Mouse (Mus musculus) testis, postnatal 10 days (tissue): ENCODE data around the gene Gsc.
"Not testable (repeated sequence)": the region's sequence is repeated elsewhere in the genome, so short reads cannot be mapped to it uniquely, and the experiment has no call there.

Experiments
- DNase-seq: peaks from one replicate; pipeline ENCODE4 v3.0.0; 2021; ENCODE audit warnings: low spot score

Gene Gsc

DNA sequence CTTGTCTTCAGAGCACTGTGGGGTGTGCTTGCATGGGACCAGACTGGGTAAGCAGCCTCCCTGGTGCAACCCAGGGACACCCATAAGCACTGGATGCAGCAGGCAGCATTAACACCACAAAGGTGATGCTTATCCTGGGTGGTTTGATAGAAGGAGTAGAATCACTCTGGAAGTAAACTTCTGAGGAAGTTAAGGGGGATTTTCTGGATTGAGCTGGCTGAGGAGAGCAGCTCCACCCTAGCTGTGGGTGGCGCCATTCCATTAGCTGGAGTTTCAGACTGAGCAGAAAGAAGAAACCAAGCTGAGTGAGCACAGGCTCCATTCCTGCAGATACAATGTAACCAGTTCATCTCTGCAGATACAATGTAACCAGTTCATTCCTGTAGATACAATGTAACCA is 20.1 kb downstream of the Gsc start:
- no peak for DNase-seq

DNA sequence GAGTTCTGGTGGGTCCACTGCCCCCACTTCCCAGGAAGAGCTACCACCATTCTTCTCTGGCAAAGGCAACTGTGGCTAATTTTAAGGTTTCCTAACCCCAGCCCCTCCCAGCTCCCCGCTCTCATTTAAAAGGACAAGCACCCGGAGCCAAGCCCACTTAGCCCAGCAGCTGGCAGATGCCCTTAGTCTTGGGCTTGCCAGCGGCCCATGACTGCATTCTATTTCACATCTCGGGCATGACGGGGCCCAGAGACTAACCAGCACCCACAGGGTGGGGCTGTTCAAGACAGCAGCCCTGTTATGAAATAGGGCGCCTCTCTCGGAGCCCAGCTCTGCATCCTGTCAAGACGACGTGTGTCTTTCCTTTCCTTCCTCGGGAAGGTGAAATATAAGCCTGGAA is 22.9 kb downstream of the Gsc start:
- no peak for DNase-seq

DNA sequence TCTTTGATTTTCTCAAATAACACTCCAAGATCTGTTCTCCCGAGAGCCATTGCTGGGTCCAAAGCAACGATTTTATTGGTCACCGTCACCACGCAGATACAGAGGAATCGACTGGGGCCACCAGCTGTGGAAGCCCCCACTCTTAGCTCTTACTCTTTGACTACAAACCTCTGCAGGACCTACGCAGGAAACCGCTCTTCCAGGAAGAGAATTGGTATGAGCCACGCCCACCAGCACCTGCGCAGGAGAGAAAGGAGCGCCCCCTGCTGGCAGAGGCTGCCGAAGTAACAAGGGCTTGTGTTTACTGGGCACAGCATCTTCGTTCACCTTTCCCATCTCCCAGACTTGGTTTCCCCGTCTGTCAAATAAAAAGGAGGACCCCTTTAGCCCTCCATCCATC is 25.0 kb downstream of the Gsc start:
- DNase-seq = peak; percentile 83

DNA sequence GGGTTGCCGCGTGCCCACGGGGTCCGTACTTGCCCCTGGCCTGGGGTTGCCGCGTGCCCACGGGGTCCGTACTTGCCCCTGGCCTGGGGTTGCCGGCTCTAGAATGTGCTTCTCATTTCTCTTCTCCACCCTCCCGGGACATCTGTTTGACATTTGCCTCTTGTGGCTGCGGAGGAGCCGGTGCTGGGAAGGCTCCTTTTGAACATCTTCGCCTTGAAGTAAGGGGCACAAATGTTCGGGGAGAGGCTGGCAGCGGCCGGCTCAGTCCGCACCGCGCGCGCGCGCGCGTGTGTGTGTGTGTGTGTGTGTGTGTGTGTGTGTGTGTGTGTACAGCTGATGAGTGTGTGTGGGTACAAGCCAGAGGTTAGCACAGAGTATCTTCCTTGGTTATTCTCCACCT is 26.1 kb downstream of the Gsc start:
- DNase-seq = not testable (repeated sequence)

DNA sequence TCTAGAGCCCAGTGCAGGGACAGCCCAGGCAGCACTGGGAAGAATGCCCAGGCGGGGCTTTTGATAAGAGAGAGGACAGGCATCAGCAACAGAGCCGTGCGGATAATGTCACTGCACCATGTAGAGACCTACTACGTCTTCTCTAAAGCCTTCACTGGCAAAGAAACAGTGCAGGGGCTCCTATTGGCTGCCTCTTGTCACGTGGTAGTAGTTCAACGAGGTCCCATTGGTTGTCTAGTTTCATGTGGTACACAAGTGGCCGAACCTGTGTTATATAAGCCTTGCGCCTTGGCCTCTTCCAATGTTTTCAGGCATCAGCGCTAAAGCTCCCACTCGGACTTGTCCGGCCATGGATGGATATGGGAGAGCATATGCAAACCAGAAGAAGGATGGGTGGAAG is 29.4 kb downstream of the Gsc start:
- DNase-seq = no peak

DNA sequence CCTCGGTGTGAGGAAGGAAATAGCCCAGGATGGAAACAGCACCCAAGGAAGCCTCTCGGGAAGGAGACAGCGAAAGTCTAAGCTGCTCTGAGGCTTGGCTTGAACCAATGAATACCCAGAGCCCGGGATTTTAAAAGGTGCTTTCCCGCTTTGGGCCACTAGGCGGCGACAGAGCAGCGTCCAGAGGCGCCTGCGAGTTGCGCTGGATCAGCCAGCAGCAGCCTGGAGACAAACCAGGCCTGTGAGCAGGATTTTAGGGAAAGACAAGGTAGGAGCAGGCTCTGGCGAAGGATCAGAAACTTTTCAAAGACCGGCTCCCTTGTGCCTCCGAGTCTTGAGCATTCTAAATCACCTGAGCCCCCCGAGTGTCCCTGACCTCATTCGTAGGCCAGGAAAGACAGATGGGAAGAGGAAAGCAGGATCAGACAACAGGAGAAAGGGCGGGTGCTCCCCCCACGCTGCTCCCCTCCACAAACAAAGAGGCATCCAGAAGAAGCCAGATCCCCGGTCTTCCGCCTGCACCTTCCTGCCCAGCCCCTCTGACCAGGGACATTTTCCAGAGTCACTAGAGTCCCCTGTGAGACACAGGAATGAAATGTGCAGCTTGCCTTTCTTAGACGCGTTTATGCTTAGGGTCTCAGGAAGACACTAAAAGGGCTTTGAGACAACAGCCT is 32.9 kb downstream of the Gsc start:
- peak; percentile 94 for DNase-seq

DNA sequence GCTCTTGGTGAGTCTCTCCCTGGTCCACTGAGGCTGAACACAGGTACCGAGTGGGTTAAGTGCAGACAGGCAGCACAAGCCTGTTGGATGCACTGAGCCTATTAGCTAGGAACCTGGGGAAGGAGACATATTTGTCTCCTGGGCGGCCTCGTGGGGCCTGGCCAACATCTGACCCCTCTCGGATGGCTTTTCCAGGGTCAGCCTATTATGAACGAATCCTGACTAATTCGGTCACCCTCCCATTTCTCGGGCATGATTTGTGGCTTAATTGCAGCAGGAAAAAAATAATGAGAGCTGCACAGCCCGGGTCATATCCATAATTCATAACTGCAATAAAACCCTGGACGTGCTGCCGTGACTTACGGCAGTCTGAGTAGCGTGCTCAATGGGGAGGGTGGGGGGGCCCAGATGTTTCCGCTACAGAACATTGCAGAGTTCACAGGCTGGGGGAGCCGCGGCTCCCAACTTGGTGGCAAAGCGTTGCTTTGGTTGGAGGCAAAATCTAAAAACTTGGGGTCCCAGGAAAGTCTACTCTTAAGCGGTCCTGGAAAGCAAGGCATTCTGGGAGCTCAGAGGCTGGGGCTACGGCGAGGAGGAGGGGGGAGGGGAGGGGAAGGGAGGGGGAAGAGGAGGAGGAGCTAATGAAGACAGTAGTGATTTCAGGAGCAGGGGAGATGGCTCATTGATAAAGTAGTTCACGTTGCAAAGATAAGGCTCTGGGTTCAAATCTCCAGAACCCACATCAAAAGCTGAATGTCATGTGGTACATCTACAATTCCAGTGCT is 39.0 kb downstream of the Gsc start:
- no peak for DNase-seq

DNA sequence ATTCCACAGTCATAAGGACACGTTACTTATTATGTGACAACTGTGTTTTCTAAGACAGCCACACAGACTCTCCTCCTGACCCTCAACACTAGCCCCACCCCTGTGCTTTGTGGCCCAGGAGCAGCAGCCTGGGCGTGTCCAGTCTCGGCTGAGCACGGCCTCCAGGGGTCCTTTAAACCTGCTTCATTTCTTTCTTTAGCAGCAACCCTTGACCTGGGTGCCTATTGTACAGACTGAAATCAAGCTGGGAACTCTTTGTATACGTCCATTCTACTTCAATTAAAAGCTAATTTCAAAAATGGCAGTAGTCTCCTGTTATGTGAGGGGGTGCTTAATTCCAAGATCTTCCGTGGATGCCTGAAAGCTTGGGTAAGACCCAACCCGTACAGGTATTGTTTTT is 39.9 kb downstream of the Gsc start:
- DNase-seq = no peak

DNA sequence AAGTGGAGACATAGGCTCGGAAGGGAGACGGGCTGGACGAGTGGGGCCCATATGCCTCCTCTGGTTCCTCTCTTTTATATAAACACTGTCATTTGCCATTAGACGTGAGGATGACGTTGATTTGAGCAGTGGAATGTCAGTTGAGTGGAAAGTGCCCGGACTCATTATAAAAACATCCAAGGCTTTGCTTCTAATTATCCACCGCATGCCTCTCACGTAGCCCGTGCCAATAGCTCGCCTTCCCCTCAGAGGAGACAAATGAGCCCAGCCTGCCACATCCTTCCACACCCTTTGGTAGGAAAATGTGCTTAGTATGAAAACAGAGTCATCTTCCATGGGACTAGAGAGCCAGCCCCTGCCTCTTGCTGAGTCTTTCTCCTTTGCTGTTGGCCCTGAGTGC is 41.8 kb downstream of the Gsc start:
- no peak for DNase-seq

DNA sequence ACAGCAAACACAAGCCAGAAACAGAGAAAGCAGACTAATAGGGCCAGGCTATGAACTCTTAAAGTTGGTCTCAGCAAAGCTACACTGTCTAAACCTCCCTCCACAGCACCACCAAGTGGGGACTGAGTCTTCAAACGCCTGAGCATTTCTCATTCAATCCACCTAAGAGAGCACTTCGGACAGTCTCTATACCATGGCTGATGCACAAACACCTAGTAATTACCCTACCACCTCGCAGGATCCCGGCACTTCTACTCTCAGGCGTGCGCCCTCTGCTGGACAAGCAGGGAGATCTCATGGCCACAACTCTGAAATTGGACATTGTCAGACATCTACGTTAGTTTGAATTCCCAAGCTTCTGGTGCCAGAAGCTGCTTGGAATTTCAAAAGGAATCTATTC is 46.2 kb downstream of the Gsc start:
- DNase-seq = peak; percentile 70

DNA sequence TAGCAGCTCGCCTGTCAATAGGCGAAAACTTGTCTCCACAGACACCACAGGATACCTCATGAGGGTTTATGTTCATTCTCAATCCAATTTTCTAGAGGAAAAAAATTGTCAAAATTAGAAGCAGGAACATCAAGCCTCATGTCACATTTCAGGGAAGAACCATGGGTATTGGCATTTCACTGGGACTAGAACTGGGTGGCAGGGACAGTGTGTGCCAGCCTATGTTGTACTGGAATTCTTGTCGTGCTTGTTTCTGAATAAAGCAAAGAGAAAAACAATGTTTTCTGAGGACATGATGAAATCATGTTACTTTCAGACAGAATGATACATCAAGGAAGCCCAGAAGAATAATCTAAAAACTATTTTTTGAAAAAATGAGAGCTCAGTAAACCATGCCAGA is 47.5 kb downstream of the Gsc start:
- DNase-seq = no peak

DNA sequence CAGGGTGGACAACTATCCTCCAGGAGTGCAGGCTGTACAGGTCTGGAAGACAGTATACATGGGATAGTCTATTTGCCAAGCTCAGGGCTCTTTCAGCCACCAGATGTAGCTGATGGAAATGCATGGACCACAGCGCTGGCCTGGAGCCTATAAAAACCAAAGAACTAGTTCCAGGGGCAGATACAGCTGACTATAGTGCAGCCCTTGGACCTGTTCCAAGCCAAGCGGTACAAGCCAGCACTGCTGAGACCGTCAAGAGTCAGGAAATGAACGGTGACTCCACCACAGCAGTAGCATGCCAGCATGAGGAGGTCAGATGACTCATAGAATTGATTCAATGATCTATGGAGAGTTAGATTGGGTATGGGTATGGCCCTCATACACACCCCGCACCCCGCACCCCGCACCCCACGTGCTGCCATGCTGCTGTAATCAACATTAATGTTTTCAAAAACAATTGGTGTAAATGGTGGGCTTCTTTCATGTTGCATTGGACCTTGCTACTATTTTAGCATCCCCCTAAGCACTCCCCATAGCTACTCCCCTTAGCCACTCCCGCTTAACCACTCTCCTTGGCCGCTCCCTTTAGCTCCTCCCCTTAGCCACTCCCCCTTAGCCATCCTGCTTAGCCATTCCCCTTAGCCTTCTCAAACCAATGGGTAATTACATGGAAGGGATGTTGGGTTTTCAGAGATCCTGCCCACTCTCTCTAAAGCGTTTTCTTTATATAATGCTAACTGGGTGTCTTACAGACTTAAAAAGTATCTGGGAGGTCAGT is 50.3 kb downstream of the Gsc start:
- no peak for DNase-seq
